Mouse (Mus musculus): ENCODE measurements around the gene Ctnnbl1. TPM values are rescaled to one million over a fixed set of nuclear protein-coding genes. Genes with fewer than 3 reads are reported as not detected.

Gene Ctnnbl1
- polyA plus RNA-seq, 1 experiment: 95.0 TPM

- TF ChIP-seq POLR2A (IDR thresholded peaks at IDR 0.05; ENCODE audit: control insufficient read depth, low read depth, low read length) (no peak), CTCF (IDR thresholded peaks at IDR 0.05; ENCODE audit: control insufficient read depth, insufficient read depth, insufficient replicate concordance, low read depth, low read length) (no peak)
- H3K4me3 ChIP-seq (ENCODE audit: control insufficient read depth, low read depth, low read length): no peak overlapping the region
- no peaks in the 10 kb centered on the region for H3K27me3 ChIP-seq (ENCODE audit: control insufficient read depth, insufficient read depth, low read length)
- no peaks in the 10 kb centered on the region; the same call in 1 of the 2 replicates for H3K36me3 ChIP-seq (ENCODE audit: control insufficient read depth, insufficient read depth, low read length)
- no peaks in the 10 kb centered on the region for H3K4me1 ChIP-seq (ENCODE audit: control insufficient read depth, insufficient read depth, low read length)
- H3K27ac ChIP-seq (ENCODE audit: control insufficient read depth, insufficient read depth, low read depth, low read length): no peak overlapping the region
Measured at GRCm38 (mm10) chr2:157793851-157794332, 56.7 kb downstream of the Ctnnbl1 start.

GRCm38 (mm10) chr2:157795627-157796423 is 58.6 kb downstream of the Ctnnbl1 start:
- Histone ChIP-seq H3K4me3 (ENCODE audit: control insufficient read depth, low read depth, low read length) (no peak overlapping the region), H3K27me3 (ENCODE audit: control insufficient read depth, insufficient read depth, low read length) (no peaks in the 10 kb centered on the region), H3K36me3 (ENCODE audit: control insufficient read depth, insufficient read depth, low read length) (peaks cover 1% of the 10 kb centered on the region; the same call in 1 of the 2 replicates), H3K27ac (ENCODE audit: control insufficient read depth, insufficient read depth, low read depth, low read length) (no peak overlapping the region), H3K4me1 (ENCODE audit: control insufficient read depth, insufficient read depth, low read length) (no peaks in the 10 kb centered on the region)
- TF ChIP-seq POLR2A (IDR thresholded peaks at IDR 0.05; ENCODE audit: control insufficient read depth, low read depth, low read length) (no peak), CTCF (IDR thresholded peaks at IDR 0.05; ENCODE audit: control insufficient read depth, insufficient read depth, insufficient replicate concordance, low read depth, low read length) (no peak)

- Histone ChIP-seq H3K36me3 (ENCODE audit: control insufficient read depth, insufficient read depth, low read length) (peaks cover 1% of the 10 kb centered on the region; the same call in 1 of the 2 replicates), H3K27ac (ENCODE audit: control insufficient read depth, insufficient read depth, low read depth, low read length) (no peak overlapping the region), H3K27me3 (ENCODE audit: control insufficient read depth, insufficient read depth, low read length) (no peaks in the 10 kb centered on the region), H3K4me3 (ENCODE audit: control insufficient read depth, low read depth, low read length) (no peak overlapping the region), H3K4me1 (ENCODE audit: control insufficient read depth, insufficient read depth, low read length) (no peaks in the 10 kb centered on the region)
- TF ChIP-seq POLR2A (IDR thresholded peaks at IDR 0.05; ENCODE audit: control insufficient read depth, low read depth, low read length) (no peak), CTCF (IDR thresholded peaks at IDR 0.05; ENCODE audit: control insufficient read depth, insufficient read depth, insufficient replicate concordance, low read depth, low read length) (no peak)
Measured at GRCm38 (mm10) chr2:157799533-157799932, 62.3 kb downstream of the Ctnnbl1 start.

- Histone ChIP-seq H3K27ac (ENCODE audit: control insufficient read depth, insufficient read depth, low read depth, low read length) (no peak overlapping the region), H3K4me3 (ENCODE audit: control insufficient read depth, low read depth, low read length) (no peak overlapping the region), H3K4me1 (ENCODE audit: control insufficient read depth, insufficient read depth, low read length) (no peaks in the 10 kb centered on the region), H3K36me3 (ENCODE audit: control insufficient read depth, insufficient read depth, low read length) (peaks cover 1% of the 10 kb centered on the region; the same call in 1 of the 2 replicates), H3K27me3 (ENCODE audit: control insufficient read depth, insufficient read depth, low read length) (no peaks in the 10 kb centered on the region)
- TF ChIP-seq CTCF (IDR thresholded peaks at IDR 0.05; ENCODE audit: control insufficient read depth, insufficient read depth, insufficient replicate concordance, low read depth, low read length): no peak
Measured at GRCm38 (mm10) chr2:157800288-157800687, 63.1 kb downstream of the Ctnnbl1 start.

- Histone ChIP-seq H3K27me3 (ENCODE audit: control insufficient read depth, insufficient read depth, low read length) (no peaks in the 10 kb centered on the region), H3K27ac (ENCODE audit: control insufficient read depth, insufficient read depth, low read depth, low read length) (no peak overlapping the region), H3K4me1 (ENCODE audit: control insufficient read depth, insufficient read depth, low read length) (no peaks in the 10 kb centered on the region), H3K36me3 (ENCODE audit: control insufficient read depth, insufficient read depth, low read length) (peaks cover 1% of the 10 kb centered on the region; the same call in 1 of the 2 replicates), H3K4me3 (ENCODE audit: control insufficient read depth, low read depth, low read length) (no peak overlapping the region)
- TF ChIP-seq CTCF (IDR thresholded peaks at IDR 0.05; ENCODE audit: control insufficient read depth, insufficient read depth, insufficient replicate concordance, low read depth, low read length) (no peak), POLR2A (IDR thresholded peaks at IDR 0.05; ENCODE audit: control insufficient read depth, low read depth, low read length) (no peak)
Measured at GRCm38 (mm10) chr2:157800746-157801501, 63.7 kb downstream of the Ctnnbl1 start.

- Histone ChIP-seq H3K27me3 (ENCODE audit: control insufficient read depth, insufficient read depth, low read length) (no peaks in the 10 kb centered on the region), H3K4me1 (ENCODE audit: control insufficient read depth, insufficient read depth, low read length) (no peaks in the 10 kb centered on the region), H3K36me3 (ENCODE audit: control insufficient read depth, insufficient read depth, low read length) (peaks cover 1% of the 10 kb centered on the region; the same call in 1 of the 2 replicates), H3K27ac (ENCODE audit: control insufficient read depth, insufficient read depth, low read depth, low read length) (no peak overlapping the region), H3K4me3 (ENCODE audit: control insufficient read depth, low read depth, low read length) (no peak overlapping the region)
- TF ChIP-seq CTCF (IDR thresholded peaks at IDR 0.05; ENCODE audit: control insufficient read depth, insufficient read depth, insufficient replicate concordance, low read depth, low read length) (no peak), POLR2A (IDR thresholded peaks at IDR 0.05; ENCODE audit: control insufficient read depth, low read depth, low read length) (no peak)
Measured at GRCm38 (mm10) chr2:157801505-157802357, 64.5 kb downstream of the Ctnnbl1 start.
